Mouse (Mus musculus) C3H10T1/2 (cell line): ENCODE measurements around the gene Vps54. TPM values are rescaled to one million over a fixed set of nuclear protein-coding genes. Genes with fewer than 3 reads are reported as not detected.

Source experiments
- polyA plus RNA-seq, 2 experiments: library from polyadenylated mRNA; unstranded; fragments of >200 nt; fragmentation: generic; extraction: Trizol; gene quantifications; one replicate each; pipeline ENCODE4 v1.2.1; 2012; ENCODE audit warnings: missing spikeins in 2 of 2

Gene Vps54
- 1 to 10 TPM in 1 of 2 experiments, under 1 TPM in 1; 0.39 to 3.5 TPM for polyA plus RNA-seq

DNA sequence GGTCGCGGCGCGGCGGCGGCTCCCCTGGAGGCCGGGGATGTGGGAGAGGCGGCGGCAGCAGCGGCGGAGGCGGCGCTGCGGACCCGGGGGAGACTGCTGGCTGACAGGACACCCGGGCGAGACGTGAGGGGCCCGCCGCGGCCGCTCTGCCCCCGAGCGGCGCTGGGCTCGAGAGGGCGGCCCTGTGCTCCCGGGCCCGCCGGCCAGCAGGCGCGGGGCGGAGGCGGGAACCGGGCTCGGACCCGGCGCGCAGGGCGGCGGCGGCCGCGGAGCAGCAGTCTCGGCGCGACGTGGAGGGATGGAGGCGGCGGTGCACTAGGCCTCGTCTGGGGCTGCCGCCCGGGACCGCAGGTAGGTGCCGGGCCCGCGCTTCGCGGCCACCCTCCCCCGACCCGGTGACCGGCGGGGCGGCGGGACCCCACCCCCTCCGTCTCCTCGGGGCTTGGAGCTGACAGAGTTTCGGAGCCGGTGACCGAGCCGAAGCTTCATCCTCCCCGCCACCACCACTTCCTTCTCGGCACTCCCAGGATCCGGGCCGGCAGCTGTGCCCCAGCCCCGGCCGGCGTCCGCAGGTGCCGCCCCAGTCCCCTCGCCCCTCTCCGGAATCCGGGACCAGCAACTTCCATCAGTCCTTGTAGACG, at the start of gene Vps54:
Gene Vps54, plus strand, starts transcription at position 261 of the 641 bp plus-strand sequence.

Other genes starting within 250 kb of the Vps54 start
- gene Peli1, start 148.0 kb upstream of the Vps54 start, polyA plus RNA-seq = 1 to 10 TPM in 1 of 2 experiments, under 1 TPM in 1; 0.47 to 3.2 TPM
- gene Ugp2, start 131.9 kb downstream of the Vps54 start, polyA plus RNA-seq = 10 to 100 TPM in 1 of 2 experiments, 1 to 10 TPM in 1; 1.9 to 18.0 TPM